Mouse (Mus musculus) layer of hippocampus, adult 11-12 months (tissue): Measurements from ENCODE around the gene Man2b2.

Experiments
- DNase-seq: peaks from one replicate; pipeline ENCODE4 v3.0.0; 2022; ENCODE audit warnings: low spot score

The Man2b2 gene

GRCm38 (mm10) chr5:36766958-36767703, 63.3 kb downstream of the Man2b2 start:
- no peak for DNase-seq

- DNase-seq: no peak
Measured at GRCm38 (mm10) chr5:36759848-36760247, 70.6 kb downstream of the Man2b2 start.

- no peak for DNase-seq
Measured at GRCm38 (mm10) chr5:36757033-36757432, 73.4 kb downstream of the Man2b2 start.
